Mouse (Mus musculus) MEL (cell line): ENCODE results near the gene Rpusd4. TPM values are rescaled to one million over a fixed set of nuclear protein-coding genes. Genes with fewer than 3 reads are reported as not detected.

Source experiments
- DNase-seq: peaks from one replicate; pipeline ENCODE4 v3.0.0; 2011; ENCODE audit warnings: low read depth, low spot score
- H3K27ac ChIP-seq: 2 replicates; pipeline ENCODE4 v1.5.1; 2012; ENCODE audit warnings: low read depth, mild to moderate bottlenecking, control low read depth, low read length, moderate library complexity; ENCODE audit not compliant: control insufficient read depth
- H3K27me3 ChIP-seq, 2 experiments: fragments of 150-350 bp in 1 of 2; sonication (generic) in 1 of 2; 2 replicates each; pipeline ENCODE4 v1.6.1; 2012; ENCODE audit warnings: low read length in 2 of 2, mild to moderate bottlenecking in 2 of 2, improper control_type of control experiment in 1 of 2, moderate library complexity in 1 of 2; ENCODE audit not compliant: insufficient read depth in 2 of 2, control insufficient read depth in 1 of 2
- H3K36me3 ChIP-seq, 2 experiments: 2 replicates each; pipeline ENCODE4 v1.6.1; 2012 to 2014; ENCODE audit warnings: low read length in 2 of 2, improper control_type of control experiment in 1 of 2, inconsistent platforms in 1 of 2, mild to moderate bottlenecking in 1 of 2; ENCODE audit not compliant: insufficient read depth in 2 of 2, control insufficient read depth in 1 of 2
- H3K4me1 ChIP-seq, 2 experiments: fragments of 150-350 bp in 1 of 2; sonication (generic) in 1 of 2; 2 replicates each; pipeline ENCODE4 v1.6.1; 2012; ENCODE audit warnings: low read length in 2 of 2, improper control_type of control experiment in 1 of 2, mild to moderate bottlenecking in 1 of 2; ENCODE audit not compliant: insufficient read depth in 2 of 2, control insufficient read depth in 1 of 2
- H3K4me3 ChIP-seq, 2 experiments: fragments of 150-350 bp in 1 of 2; sonication (generic) in 1 of 2; 2 replicates each; pipeline ENCODE4 v1.5.1; 2012; ENCODE audit warnings: low read depth in 2 of 2, low read length in 2 of 2, mild to moderate bottlenecking in 2 of 2, moderate library complexity in 2 of 2, control low read depth in 1 of 2, improper control_type of control experiment in 1 of 2; ENCODE audit not compliant: control insufficient read depth in 1 of 2, insufficient read depth in 1 of 2
- H3K79me2 ChIP-seq: 2 replicates; pipeline ENCODE4 v1.6.1; 2012; ENCODE audit warnings: mild to moderate bottlenecking, low read length, moderate library complexity; ENCODE audit not compliant: control insufficient read depth, poor library complexity, insufficient read depth
- H3K9ac ChIP-seq: 2 replicates; pipeline ENCODE4 v1.6.1; 2012; ENCODE audit warnings: low read depth, mild to moderate bottlenecking, control low read depth, low read length, moderate library complexity; ENCODE audit not compliant: control insufficient read depth, poor library complexity, severe bottlenecking
- H3K9me3 ChIP-seq: fragments of 150-350 bp; sonication (generic); replicated peaks from 2 replicates; pipeline ENCODE4 v1.6.1; 2012; ENCODE audit warnings: mild to moderate bottlenecking, low read length, improper control_type of control experiment, moderate library complexity; ENCODE audit not compliant: insufficient read depth
- CHD1 ChIP-seq: IDR thresholded peaks from 2 replicates; pipeline ENCODE4 v1.6.1; 2012; ENCODE audit warnings: low read depth, mild to moderate bottlenecking, inconsistent platforms, low read length, improper control_type of control experiment
- CHD2 ChIP-seq: IDR thresholded peaks from 2 replicates; pipeline ENCODE4 v1.6.1; 2011; ENCODE audit warnings: low read length, improper control_type of control experiment
- CTCF ChIP-seq, 3 experiments: IDR thresholded peaks in 2 of 3; conservative IDR thresholded peaks in 1 of 3; 2 replicates each; pipeline ENCODE4 v1.5.1; 2011 to 2012; ENCODE audit warnings: low read length in 3 of 3, low read depth in 2 of 3, mild to moderate bottlenecking in 2 of 3, improper control_type of control experiment in 1 of 3, inconsistent platforms in 1 of 3, mixed read lengths in 1 of 3, moderate library complexity in 1 of 3; ENCODE audit not compliant: control insufficient read depth in 1 of 3, insufficient read depth in 1 of 3, poor library complexity in 1 of 3, severe bottlenecking in 1 of 3
- HCFC1 ChIP-seq: IDR thresholded peaks from 2 replicates; pipeline ENCODE4 v1.6.1; 2012; ENCODE audit warnings: low read depth, mild to moderate bottlenecking, inconsistent platforms, low read length, improper control_type of control experiment, moderate library complexity
- JUND ChIP-seq: IDR thresholded peaks from 2 replicates; pipeline ENCODE4 v1.6.1; 2011; ENCODE audit warnings: low read depth, mild to moderate bottlenecking, improper control_type of control experiment, low read length
- MAFK ChIP-seq: IDR thresholded peaks from 2 replicates; pipeline ENCODE4 v1.6.1; 2011; ENCODE audit warnings: low read depth, mild to moderate bottlenecking, low read length, improper control_type of control experiment, borderline replicate concordance
- MAZ ChIP-seq: IDR thresholded peaks from 2 replicates; pipeline ENCODE4 v1.6.1; 2012; ENCODE audit warnings: low read depth, mild to moderate bottlenecking, inconsistent platforms, low read length, improper control_type of control experiment
- MEF2A ChIP-seq: IDR thresholded peaks from 2 replicates; pipeline ENCODE4 v1.6.1; 2014; ENCODE audit warnings: low read depth, mild to moderate bottlenecking, inconsistent platforms, low read length, improper control_type of control experiment; ENCODE audit not compliant: poor library complexity, insufficient replicate concordance, severe bottlenecking; ENCODE audit errors: extremely low read depth
- MYB ChIP-seq: IDR thresholded peaks from 2 replicates; pipeline ENCODE4 v1.6.1; 2011; ENCODE audit warnings: mild to moderate bottlenecking, low read depth, low read length, improper control_type of control experiment
- NELFE ChIP-seq: IDR thresholded peaks from 2 replicates; pipeline ENCODE4 v1.6.1; 2011; ENCODE audit warnings: low read depth, low read length, improper control_type of control experiment
- POLR2A ChIP-seq, 2 experiments: IDR thresholded peaks; 2 replicates each; pipeline ENCODE4 v1.6.1; 2011 to 2012; ENCODE audit warnings: low read length in 2 of 2, mild to moderate bottlenecking in 2 of 2, control low read depth in 1 of 2, improper control_type of control experiment in 1 of 2, low read depth in 1 of 2, moderate library complexity in 1 of 2; ENCODE audit not compliant: control insufficient read depth in 1 of 2, insufficient read depth in 1 of 2, poor library complexity in 1 of 2
- RAD21 ChIP-seq: IDR thresholded peaks from 2 replicates; pipeline ENCODE4 v1.6.1; 2011; ENCODE audit warnings: mild to moderate bottlenecking, low read depth, low read length, improper control_type of control experiment
- SIN3A ChIP-seq: IDR thresholded peaks from 2 replicates; pipeline ENCODE4 v1.6.1; 2012; ENCODE audit warnings: low read length, improper control_type of control experiment, inconsistent platforms
- SMC3 ChIP-seq: IDR thresholded peaks from 2 replicates; pipeline ENCODE4 v1.6.1; 2011; ENCODE audit warnings: low read depth, low read length, improper control_type of control experiment
- TAL1 ChIP-seq: IDR thresholded peaks from 2 replicates; pipeline ENCODE4 v1.6.1; 2012; ENCODE audit warnings: mild to moderate bottlenecking, inconsistent platforms, low read length, moderate library complexity, mixed read lengths
- TBP ChIP-seq: IDR thresholded peaks from 2 replicates; pipeline ENCODE4 v1.8.0; 2011; ENCODE audit warnings: low read depth, low read length, improper control_type of control experiment
- TCF12 ChIP-seq: IDR thresholded peaks from 2 replicates; pipeline ENCODE4 v1.6.1; 2014; ENCODE audit warnings: low read depth, mild to moderate bottlenecking, inconsistent platforms, low read length, improper control_type of control experiment, moderate library complexity
- USF1 ChIP-seq: IDR thresholded peaks from 2 replicates; pipeline ENCODE4 v1.6.1; 2014; ENCODE audit warnings: low read depth, mild to moderate bottlenecking, inconsistent platforms, low read length, improper control_type of control experiment, moderate library complexity
- polyA plus RNA-seq, 2 experiments: library from polyadenylated mRNA; stranded (reverse) in 1 of 2; unstranded in 1 of 2; fragments of >175 nt in 1 of 2; fragments of >200 nt in 1 of 2; gene quantifications; 2 replicates each; pipeline versions ENCODE4 v1.2.1 to v1.2.4; 2012; ENCODE audit warnings: low replicate concordance in 2 of 2, low read depth in 1 of 2; ENCODE audit not compliant: insufficient read length in 2 of 2, insufficient read depth in 1 of 2, missing spikeins in 1 of 2
- total RNA-seq: library from RNA; depleted of rRNA; stranded (reverse); fragments of 300-350 nt; gene quantifications from 2 replicates; pipeline ENCODE4 v1.2.3, GENCODE M21; 2012

Rpusd4 gene
- total and polyA plus RNA-seq, 3 experiments = 36.3 to 40.9 TPM; not detected in 1

DNA sequence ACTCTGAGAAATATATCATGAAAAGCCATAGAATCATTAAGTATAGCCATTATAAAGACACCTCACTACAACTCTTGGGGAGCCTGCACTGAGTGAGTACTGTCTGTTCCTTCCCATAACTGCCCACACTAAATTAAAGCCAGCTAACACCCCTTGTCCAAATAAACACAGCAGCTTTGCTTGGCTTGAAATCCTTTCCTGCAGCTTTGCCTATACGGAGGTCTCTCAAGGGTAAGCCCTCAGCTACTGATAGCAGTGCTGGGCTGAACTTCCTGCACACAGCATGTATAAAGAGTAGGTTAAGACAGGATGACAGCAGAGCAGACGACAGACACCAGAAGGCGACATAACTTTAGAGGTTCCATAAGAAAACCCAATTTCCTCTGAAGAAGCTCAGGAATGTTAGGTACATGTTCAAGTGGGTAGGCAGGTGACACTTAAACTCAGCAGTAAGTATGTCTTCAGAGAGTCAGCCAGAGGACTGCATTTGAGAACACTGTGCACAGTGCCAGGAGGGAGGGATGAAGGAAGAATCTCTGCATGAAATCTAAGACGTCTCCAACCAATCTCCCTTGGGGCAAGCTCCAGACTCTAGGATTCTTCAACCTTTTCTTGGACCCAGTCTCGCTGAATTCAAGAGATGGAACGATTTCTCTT is 28.6 kb upstream of the Rpusd4 start:
- Histone ChIP-seq H3K4me3 (no peak overlapping the region), H3K27ac (no peak overlapping the region), H3K4me1 (no peaks in the 10 kb centered on the region)
- no peak for DNase-seq
- TF ChIP-seq TBP (no peak), USF1 (no peak), POLR2A (IDR thresholded peaks at IDR 0.05; ENCODE audit: control insufficient read depth in 1 of 2, insufficient read depth in 1 of 2, low read depth in 1 of 2, low read length in 2 of 2, poor library complexity in 1 of 2) (no peak), MYB (no peak), SIN3A (no peak), CHD2 (no peak), SMC3 (no peak), CHD1 (no peak), NELFE (no peak), TCF12 (no peak), JUND (no peak)
- TF ChIP-seq, all 39 proteins: peak for 0
- Histone ChIP-seq H3K9me3 (no peaks in the 10 kb centered on the region), H3K27me3 (no peaks in the 10 kb centered on the region), H3K36me3 (peaks cover 0 to 2% of the 10 kb centered on the region in 2 experiments; a peak in 2 of 4 replicates), H3K9ac (no peak overlapping the region), H3K79me2 (no peaks in the 10 kb centered on the region)

DNA sequence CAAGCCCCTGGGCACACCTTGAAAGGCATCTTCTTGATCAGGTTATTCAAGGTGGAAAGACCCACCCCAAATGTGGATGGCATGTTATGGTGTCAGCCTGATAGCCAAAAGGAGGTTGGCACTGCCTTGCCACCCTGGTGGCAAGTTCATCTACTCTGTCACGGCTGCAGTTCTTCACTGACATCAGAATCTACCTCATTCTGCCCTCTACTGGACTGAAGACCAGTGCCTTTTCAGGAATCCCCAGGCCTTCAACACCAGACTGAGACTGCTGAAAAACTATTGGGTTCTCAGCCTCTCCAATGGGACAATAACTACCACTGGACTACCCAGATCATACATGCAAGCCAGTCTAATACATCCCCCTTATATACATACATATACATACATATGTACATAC is 27.9 kb upstream of the Rpusd4 start:
- Histone ChIP-seq H3K79me2 (no peaks in the 10 kb centered on the region), H3K27ac (no peak overlapping the region), H3K9me3 (no peaks in the 10 kb centered on the region), H3K9ac (no peak overlapping the region), H3K36me3 (no peaks in the 10 kb centered on the region; a peak in 1 of 4 replicates), H3K4me1 (no peaks in the 10 kb centered on the region), H3K27me3 (no peaks in the 10 kb centered on the region), H3K4me3 (no peak overlapping the region)
- no peak for DNase-seq
- no peak for TF ChIP-seq MEF2A
- peak in 1 of 3 experiments; percentile 15; a peak in 1 of 6 replicates for TF ChIP-seq CTCF (IDR thresholded peaks at IDR 0.05 in 2 of 3, conservative IDR thresholded peaks at IDR 0.05 in 1 of 3; ENCODE audit: control insufficient read depth in 1 of 3, insufficient read depth in 1 of 3, low read depth in 2 of 3, low read length in 3 of 3, poor library complexity in 1 of 3, severe bottlenecking in 1 of 3)
- TF ChIP-seq SMC3 = peak; percentile 24

DNA sequence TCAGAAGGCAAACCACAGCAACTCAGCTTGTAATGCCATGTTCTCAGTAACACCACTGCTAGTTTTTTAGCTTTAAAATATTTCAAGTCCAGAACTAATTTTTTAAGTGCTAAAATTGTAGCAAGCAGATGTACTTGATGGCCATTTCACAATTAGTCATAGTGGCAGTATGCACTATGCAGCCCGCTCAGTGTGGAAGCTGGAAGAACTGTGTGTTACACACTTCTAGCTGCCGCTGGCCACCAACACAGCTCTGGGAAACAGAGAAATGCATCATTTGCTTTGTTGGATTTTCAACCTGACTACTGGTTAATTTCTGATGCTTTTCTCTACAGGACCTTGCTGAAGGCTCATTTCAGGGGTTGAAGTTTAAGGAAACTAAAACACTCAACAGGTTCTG is 20.3 kb upstream of the Rpusd4 start:
- H3K27ac ChIP-seq = no peak overlapping the region
- no peaks in the 10 kb centered on the region for H3K4me1 ChIP-seq
- DNase-seq = no peak
- no peaks in the 10 kb centered on the region for H3K27me3 ChIP-seq
- no peaks in the 10 kb centered on the region; a peak in 2 of 4 replicates for H3K36me3 ChIP-seq
- H3K9me3 ChIP-seq = no peaks in the 10 kb centered on the region
- H3K9ac ChIP-seq = no peak overlapping the region
- TF ChIP-seq MAZ (no peak), MYB (no peak), RAD21 (no peak), TAL1 (no peak), HCFC1 (no peak), USF1 (no peak), MAFK (no peak), CTCF (IDR thresholded peaks at IDR 0.05 in 2 of 3, conservative IDR thresholded peaks at IDR 0.05 in 1 of 3; ENCODE audit: control insufficient read depth in 1 of 3, insufficient read depth in 1 of 3, low read depth in 2 of 3, low read length in 3 of 3, poor library complexity in 1 of 3, severe bottlenecking in 1 of 3) (no peak)
- TF ChIP-seq, all 39 proteins: peak for 0
- Histone ChIP-seq H3K4me3 (no peak overlapping the region), H3K79me2 (peaks cover 1% of the 10 kb centered on the region; the same call in 1 of the 2 replicates)
